ENCODE assay signal across 34 mouse cellular contexts in genomic region chr13:104532723-104533122, GRCm38 (mm10).
"Had no signal": no experiment of that assay in that cellular context is flagged by ENCODE, and none has a peak within 500 bp of the region (broad histone marks: within the 10 kb centered on the region; RNA-seq: fewer than 3 reads in every experiment).

No protein-coding gene starts in this region.

- ATAC-seq: hindbrain, embryonic 16.5 days; hindbrain, postnatal 0 days; inflammation-experienced regulatory T-cells, adult 6 months; intestine, embryonic 16.5 days; intestine, postnatal 0 days had no signal

- H3K9ac ChIP-seq: heart, embryonic 12.5 days; heart, embryonic 13.5 days; heart, embryonic 15.5 days; hindbrain, embryonic 12.5 days; hindbrain, embryonic 13.5 days; hindbrain, embryonic 14.5 days; hindbrain, embryonic 15.5 days; kidney, embryonic 15.5 days had no signal

- H3K27me3 ChIP-seq: heart, embryonic 12.5 days; heart, embryonic 13.5 days; heart, embryonic 15.5 days; hindbrain, embryonic 12.5 days; hindbrain, embryonic 13.5 days; hindbrain, embryonic 15.5 days; kidney, embryonic 15.5 days had no signal

- H3K4me2 ChIP-seq: heart, embryonic 11.5 days; heart, embryonic 12.5 days; heart, embryonic 13.5 days; heart, embryonic 15.5 days; hindbrain, embryonic 12.5 days; hindbrain, embryonic 13.5 days; hindbrain, embryonic 14.5 days; hindbrain, embryonic 15.5 days; kidney, embryonic 15.5 days had no signal

- H3K36me3 ChIP-seq: heart, embryonic 10.5 days; heart, embryonic 12.5 days; heart, embryonic 13.5 days; heart, embryonic 15.5 days; hindbrain, embryonic 10.5 days; hindbrain, embryonic 12.5 days; hindbrain, embryonic 13.5 days; hindbrain, embryonic 15.5 days; kidney, embryonic 15.5 days had no signal

- H3K4me1 ChIP-seq: heart, embryonic 10.5 days; heart, embryonic 12.5 days; heart, embryonic 13.5 days; heart, embryonic 15.5 days; hindbrain, embryonic 12.5 days; hindbrain, embryonic 13.5 days; hindbrain, embryonic 15.5 days had no signal

- H3K4me3 ChIP-seq: heart, embryonic 10.5 days; heart, embryonic 12.5 days; heart, embryonic 13.5 days; heart, embryonic 15.5 days; hindbrain, embryonic 10.5 days; hindbrain, embryonic 12.5 days; hindbrain, embryonic 13.5 days; hindbrain, embryonic 15.5 days; kidney, embryonic 15.5 days; layer of hippocampus, adult 2 months; left cerebral cortex, adult 2 months had no signal

- H3K27ac ChIP-seq: heart, embryonic 10.5 days; heart, embryonic 13.5 days; heart, embryonic 15.5 days; hindbrain, embryonic 10.5 days; hindbrain, embryonic 12.5 days; hindbrain, embryonic 13.5 days; hindbrain, embryonic 14.5 days; hindbrain, embryonic 15.5 days; hindbrain, postnatal 0 days; kidney, embryonic 15.5 days; kidney, postnatal 0 days; layer of hippocampus, adult 2 months; left cerebral cortex, adult 2 months had no signal

- H3K9me3 ChIP-seq: heart, embryonic 10.5 days; heart, embryonic 12.5 days; heart, embryonic 13.5 days; heart, embryonic 15.5 days; hindbrain, embryonic 10.5 days; hindbrain, embryonic 12.5 days; hindbrain, embryonic 13.5 days; hindbrain, embryonic 15.5 days; kidney, embryonic 15.5 days had no signal

- DNase-seq: heart, postnatal 10 days; heart, postnatal 14 days; heart, postnatal 36 days; kidney, adult 11 months; kidney, adult 18-20 months; kidney, adult 2 months; kidney, adult 8-10 months; kidney, adult 9 months; kidney, postnatal 10 days; kidney, postnatal 14 days; kidney, postnatal 25 days; kidney, postnatal 36 days; kidney, postnatal 4 days; layer of hippocampus, adult 9-11 months; layer of hippocampus, postnatal 36 days had no signal
